Mouse (Mus musculus) heart, postnatal 4 days (tissue): ENCODE data around the gene Nebl. TPM values are rescaled to one million over a fixed set of nuclear protein-coding genes. Genes with fewer than 3 reads are reported as not detected.

Experiments
- DNase-seq: peaks from one replicate; pipeline ENCODE4 v3.0.0; 2021
- total RNA-seq, 2 experiments: library from RNA; stranded (reverse); gene quantifications; 2 replicates each; pipeline ENCODE4 v1.2.3; 2021

The Nebl gene
- total RNA-seq, 2 experiments from 2014 or later = 507 to 513 TPM

DNA sequence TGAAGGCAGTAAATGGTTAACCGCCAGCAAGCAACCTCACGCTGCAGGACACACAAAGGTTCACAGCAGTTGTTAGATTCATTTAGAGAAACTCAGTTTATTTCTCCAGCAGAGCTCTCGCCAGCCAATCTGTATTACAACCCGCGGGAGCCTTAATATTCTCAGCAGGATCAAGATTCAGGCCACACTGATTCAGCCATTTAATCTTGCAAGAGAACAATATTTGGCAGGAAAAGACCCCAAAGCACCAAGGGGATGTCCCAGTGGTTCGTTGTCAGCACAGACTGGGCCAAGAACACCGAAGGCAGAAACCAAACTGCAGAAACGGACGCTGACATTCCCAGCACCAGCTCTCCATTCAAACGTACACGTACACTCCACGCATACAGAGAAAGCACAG lies 216.5 kb downstream of the Nebl start:
- no peak for DNase-seq

- no peak for DNase-seq
Observed at GRCm38 (mm10) chr2:17509942-17510341, 221.3 kb downstream of the Nebl start.

DNA sequence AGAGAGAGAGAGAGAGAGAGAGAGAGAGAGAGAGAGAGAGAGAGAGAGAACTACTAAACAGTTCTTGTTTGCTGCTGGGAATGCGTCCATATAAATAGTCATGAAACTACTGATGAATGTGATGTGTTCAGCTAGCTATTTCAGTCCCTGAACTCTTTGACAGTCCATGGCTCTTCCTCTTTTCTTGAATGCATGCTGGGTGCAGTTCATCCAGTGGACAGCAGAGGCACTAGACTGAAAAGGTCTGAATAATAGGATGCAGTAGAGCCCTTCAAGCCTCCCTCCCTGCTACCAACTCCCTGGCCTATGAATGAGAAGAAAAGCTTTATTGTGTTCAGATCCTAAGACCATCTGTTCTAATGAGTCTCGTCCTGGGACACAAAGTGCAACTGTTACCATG lies 223.9 kb downstream of the Nebl start:
- DNase-seq = no peak

DNA sequence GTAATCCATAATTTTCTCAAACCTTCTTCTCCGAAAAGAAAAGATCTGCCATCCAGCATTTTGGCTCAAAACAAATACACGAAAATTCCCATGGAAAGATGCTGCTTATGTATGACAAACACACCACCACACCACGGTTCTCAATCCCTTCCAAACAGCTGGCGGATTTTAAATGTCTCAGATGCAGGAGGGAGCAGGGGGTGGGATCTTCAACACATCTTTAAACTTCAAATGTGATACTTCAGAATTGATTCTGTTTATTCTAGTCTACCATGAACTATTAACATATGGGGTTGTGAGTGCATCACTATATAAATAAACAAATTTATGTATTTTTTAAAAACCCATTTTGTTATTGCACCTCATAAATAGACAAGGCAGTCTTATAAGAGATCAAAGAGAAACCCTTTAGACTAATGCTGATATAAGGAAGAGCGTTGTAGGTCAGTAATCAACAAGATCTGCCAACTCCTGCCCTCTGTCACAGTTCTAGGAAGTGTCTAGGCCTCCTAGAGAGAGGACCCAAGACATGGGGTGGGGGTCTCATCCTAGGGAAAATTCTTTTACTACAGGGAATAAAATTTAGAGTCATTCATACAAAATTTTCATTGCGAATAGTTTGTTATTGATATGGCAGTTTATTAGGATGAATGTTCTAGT lies 227.0 kb downstream of the Nebl start:
- no peak for DNase-seq

GRCm38 (mm10) chr2:17501075-17501474 lies 230.2 kb downstream of the Nebl start:
- DNase-seq = no peak

DNA sequence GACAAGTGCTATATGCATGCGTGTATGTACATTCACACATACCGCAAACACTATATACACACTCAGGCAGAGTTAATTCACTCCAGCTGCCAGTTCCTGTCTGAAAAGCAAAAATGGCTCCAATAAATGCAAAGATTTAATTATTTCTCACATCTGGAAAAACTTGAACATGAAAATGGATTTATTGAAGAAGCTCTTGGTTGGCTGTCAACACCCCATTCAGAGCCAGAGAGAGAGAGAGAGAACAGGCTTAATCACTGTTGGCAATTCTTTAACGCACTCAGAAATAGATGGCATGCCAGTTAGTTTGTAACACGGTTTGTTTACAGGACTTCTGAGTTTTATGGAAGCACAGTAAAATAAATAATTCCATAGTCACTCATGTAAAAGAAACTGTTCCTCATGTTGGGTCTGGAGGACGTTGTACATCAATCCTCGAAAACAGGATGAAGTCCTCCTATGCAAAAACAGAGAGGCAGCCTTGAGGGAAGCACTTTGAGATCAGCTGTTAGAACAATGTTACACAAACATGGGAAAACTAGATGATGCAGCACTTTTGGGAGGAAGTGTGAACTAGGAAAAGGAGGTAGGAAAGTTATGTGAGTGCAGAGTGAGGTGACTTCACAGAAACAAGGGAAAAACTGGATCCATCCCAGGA lies 265.6 kb downstream of the Nebl start:
- DNase-seq = no peak

DNA sequence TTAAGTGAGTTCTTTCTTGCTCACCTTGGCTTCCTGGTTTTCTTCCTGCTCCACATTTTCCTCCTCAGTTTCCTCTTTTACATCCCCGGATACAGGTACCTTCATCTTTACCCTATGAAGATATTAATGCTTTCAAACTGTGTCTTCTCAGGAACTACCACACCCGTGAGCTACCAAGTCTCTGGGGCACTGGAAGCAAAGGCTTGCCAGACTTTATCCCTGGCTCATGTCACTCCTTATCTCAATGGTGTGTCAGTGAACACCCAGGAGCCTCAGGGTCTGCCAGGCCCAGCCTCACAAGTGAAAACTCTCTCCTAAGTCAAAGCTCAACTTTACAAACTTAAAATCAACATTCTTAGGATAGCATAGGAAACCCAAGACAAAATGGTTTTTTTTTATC lies 270.8 kb downstream of the Nebl start:
- peak; percentile 58 for DNase-seq

DNA sequence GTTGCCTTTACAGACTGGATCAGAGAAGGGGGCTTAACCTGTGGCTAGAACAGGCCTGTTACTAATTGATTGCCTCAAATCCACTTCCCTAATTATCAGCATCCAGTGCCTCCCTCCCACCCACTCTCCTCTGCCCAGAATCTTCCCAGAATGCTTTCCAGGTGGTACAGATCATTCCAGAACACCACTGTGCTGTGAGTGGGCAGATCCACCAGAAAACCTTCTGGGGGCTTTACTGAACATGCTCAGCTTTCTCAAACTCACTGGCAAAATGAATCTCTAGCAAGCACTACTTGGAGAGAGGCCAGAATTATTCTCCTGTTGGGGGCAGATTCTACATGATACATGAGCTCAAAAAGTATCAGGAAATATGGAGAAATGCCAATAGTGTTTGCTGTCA lies 277.6 kb downstream of the Nebl start:
- DNase-seq = no peak

DNA sequence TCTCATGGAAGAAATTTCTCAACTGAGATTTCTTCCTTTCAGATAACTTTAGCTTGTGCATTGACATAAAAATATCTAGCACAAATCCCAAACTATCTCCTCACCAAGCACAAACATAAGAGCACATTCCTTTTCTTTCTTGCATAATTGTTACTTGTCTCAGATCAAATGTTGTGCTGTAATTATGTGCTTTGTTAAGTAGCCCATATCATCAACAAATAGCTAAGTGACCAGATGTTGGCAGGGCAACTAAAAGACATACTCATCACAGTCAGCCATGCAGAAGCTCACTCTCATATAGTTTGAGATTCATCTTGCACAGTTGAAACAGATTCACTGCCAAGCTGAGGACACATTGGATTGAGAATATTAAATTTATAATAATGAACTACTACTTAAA lies 282.9 kb downstream of the Nebl start:
- DNase-seq = no peak

DNA sequence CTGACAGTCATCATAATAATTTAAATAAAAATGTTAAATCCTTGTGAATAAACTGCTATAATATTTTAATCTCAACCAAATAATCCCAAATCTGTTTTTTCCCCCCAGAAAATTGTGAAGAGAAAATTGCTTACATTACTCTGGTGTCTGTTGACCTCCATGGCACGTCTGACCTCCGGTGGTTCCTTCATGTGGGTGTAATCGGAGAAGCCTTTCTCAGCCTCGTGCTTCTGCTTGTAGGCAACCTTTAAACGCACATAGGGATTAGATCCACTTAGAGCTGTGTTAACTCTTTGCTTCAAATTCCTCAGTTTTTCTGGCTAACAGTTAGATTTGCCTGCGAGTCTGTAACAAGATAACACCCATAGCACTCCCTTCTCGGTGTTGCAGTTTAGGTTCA lies 287.7 kb downstream of the Nebl start:
- no peak for DNase-seq

DNA sequence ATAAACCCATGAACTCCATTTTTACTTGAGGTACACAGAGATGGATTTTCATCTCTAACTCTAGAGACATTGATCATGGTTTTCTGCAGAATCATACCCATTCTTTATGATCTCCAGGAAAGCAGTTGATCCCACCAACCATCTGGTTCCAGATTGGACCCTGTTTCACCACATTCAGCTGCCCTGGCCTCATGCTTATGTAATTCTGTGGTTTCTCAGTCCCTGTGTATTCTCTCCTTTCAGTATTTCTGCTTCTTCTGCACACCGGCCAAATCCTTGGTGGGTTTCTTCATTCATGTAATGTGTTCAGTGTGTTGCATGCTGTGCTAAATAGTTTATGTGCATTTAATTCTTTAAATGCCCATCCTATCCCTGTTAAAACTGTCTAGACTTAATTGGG lies 292.9 kb downstream of the Nebl start:
- DNase-seq = no peak

DNA sequence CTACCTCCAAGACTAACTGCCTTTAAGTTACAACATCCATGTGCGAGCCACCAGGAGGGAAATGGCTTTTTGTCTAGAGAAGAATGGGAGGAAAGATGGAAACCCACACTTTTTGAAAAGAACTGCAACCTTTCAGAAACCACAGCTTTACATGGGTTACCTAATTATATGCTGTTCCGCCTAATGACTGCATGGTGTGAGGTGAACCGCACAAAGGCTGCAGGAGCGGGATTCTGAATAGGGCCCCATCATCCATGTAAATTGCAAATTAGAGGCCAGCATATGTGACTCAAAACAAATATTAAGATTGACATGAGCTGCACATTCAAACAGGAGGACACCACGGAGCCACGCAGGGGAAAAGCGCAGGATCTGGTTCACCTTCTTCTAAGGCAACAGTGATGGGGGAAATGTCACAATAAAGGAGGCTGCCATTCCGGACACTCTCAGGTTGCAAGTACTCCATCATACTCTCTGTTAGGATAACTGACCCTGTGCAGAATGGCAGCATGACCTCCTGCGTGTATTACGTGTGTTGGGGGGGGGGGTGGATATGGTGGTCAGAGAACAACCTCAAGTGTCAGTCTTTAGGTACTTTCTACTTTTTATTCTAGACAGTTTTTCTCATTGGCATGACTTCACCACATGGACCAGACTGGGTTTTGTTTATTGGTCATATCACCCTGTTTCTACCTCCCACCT lies 294.4 kb downstream of the Nebl start:
- no peak for DNase-seq

DNA sequence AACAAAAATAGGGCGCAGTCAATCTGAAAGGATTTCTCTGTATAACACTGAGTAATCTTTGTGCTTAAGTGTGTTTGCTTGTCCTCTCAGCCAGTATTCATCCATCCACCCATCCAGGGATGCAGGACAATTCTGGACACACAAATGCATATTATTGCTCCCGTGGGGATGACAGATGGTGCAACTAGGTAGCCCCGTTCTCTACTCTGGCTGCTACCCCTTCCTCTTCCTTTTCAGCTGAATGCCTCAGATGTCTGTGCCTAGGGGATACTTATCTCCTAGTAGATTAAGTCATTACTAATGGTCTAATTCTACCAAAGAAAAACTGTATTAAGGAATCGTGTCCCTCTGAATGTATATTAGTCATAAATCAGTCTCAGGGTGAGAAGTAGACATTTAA lies 296.0 kb downstream of the Nebl start:
- no peak for DNase-seq

DNA sequence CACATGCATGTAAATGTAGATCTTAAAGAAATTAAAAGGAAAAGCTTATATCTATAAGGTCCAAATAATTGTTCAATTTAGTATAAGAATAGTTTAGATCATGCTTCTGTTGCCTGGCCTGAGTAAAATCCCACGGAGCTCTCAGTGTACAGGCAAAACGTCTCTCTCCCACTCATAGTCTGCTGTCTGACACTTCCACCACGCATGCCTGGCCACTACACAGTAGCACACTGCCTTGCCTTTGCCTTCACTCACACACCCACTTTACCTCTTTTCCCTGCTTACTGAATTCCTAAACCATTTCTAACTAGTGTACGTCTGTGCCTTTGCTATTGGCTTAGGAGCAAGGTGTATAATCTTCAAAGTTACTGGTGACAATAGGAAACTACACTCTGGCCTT lies 302.2 kb downstream of the Nebl start:
- DNase-seq = no peak

DNA sequence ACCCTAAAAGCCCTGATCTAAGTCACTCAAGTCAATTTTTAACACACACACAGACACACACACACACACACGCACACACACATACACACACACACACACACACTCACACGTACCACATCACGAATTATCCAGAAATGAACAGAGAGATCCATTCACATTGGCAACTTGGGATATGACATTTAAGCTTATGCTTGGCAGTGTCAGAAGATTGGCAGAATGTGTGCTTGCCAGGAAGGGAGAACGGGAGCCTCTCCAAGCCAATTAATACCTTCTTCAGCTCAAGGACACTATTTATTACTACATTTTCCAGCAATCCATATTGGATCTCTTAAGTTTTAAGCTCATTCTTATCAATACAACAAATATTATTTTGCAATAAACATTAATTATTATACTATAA lies 303.1 kb downstream of the Nebl start:
- DNase-seq = no peak

- peak; percentile 25 for DNase-seq
Observed at GRCm38 (mm10) chr2:17422967-17423366, 308.3 kb downstream of the Nebl start.

DNA sequence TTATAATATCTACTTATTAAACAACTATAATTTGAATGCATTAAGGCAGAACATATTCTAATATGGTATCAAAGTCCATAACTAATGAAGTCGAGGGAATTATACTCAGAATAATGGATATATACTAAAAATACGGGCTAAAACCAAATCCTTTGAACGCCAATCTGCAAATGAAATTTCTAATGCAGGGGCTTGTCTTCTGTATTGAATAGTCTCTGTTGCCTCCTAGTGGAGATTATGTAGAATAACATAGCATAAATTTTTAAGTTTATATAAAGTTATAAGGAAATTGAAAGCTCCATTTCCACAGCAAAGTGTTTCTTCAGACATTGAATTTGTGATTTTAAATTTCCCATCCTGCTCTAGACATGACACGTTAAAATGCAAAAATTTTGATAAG lies 315.9 kb downstream of the Nebl start:
- no peak for DNase-seq

DNA sequence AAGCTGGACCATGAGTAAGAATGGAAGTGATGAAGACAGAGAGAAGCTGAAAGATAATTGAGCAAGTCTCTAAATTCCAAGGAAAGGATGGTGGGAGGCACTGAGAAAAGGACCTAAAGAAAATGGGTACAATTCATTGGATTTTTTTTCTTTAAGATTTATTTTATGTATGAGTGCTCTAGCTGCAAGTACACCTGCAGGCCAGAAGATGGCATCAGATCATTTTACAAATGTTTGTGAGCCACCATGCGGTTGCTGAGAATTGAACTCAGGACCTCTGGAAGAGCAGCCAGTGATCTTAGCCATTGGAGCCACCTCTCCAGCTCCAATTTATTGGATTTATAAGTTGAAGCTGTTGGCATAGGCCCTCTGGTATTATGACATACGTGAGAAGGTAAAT lies 316.9 kb downstream of the Nebl start:
- DNase-seq = no peak

- DNase-seq = no peak
Observed at GRCm38 (mm10) chr2:17413496-17414268, 317.6 kb downstream of the Nebl start.

DNA sequence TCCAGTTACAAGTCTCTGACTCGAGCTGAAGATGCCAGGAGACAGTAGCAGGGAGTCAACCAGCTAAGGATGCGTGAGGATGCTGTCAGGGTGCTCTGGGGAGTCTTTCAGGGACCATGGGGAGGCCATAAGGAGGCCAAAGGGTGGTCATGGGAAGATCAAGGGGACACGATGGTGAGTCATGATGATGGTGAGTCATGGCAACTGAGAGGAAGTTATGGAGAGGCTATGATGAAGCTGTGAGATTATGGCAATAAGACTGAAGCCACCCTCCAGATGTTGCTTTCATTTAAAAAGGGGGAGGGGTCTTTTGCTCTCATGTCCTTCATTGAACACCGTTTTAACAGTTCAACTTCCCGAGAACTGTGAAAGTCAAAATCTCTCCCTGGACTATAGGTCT lies 322.0 kb downstream of the Nebl start:
- no peak for DNase-seq

DNA sequence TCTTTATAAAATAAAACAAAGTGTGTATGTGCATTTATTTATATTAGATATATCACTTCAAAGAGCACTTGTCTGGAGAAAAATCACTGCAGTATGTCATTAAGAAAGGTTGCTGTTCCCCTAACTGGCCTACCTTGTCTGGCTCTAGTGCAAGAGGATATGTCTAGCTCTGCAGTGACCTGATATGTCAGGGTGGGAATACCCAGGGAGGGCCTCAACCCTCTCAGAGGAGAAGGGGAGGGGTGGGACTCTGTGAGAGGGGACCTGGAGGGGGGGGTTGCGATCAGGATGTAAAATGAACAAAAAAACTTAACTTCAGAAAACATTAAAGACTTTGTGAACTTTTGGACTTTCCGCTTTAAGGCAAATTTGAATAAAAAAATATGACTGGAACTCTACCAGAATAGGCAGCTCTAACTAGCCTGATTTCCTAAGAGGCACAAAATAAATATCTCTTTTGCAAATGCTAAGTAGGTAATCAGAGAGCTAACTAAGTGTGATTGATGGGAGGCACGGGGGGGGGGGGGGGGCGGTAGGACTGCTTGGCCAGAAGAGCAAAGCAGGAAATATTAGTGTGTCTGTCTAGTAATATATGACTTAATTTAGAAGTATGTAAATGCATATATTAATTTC lies 325.2 kb downstream of the Nebl start:
- DNase-seq = no peak

DNA sequence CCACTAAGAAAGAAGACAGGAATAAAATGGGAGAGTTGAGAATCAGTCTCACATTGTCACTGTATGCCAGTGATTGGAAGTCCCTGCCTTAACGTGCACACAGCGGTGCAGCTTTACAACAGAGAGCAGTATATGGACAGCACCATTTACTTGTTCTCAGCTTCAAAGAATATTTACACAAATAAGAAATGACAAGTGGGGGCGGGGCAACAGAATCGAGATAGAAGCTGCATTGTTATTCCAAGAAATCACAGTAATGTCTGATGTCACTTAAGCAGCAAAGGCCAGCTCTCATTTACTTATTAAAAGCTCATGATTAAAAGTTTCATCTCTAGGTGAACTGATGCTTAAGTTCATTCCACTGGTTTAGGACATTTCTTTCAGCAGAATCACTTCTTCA lies 328.8 kb downstream of the Nebl start:
- DNase-seq = no peak

DNA sequence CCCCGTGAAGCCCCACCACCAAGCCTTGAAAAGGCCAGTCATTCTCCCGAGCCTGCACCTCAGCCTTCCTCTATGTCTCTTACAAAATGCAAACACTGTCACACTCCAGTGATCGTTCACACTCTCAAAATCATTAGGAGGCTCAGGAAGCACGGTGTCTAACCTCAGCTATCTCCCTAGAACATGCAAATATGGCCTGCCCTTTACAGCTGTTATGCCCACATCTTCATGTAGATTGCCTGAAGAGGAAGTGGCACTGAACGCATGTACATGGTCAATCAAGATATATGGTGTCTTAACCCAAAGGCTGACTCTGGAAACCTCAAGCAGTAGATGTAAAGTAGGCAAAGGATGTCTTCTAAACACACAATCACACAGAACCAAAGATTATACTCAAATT lies 335.0 kb downstream of the Nebl start:
- DNase-seq = no peak
